Mouse (Mus musculus) stomach, embryonic 15.5 days (tissue): ENCODE measurements around the gene Creb3l2. TPM values are rescaled to one million over a fixed set of nuclear protein-coding genes. Genes with fewer than 3 reads are reported as not detected.

Experiments
- ATAC-seq: fragments of 200-750 bp; cut with Nextera tagmentation; 2 replicates; pipeline ENCODE4 v1.8.0; 2017; ENCODE audit warnings: low read depth, moderate number of reproducible peaks, moderate TSS enrichment; ENCODE audit not compliant: insufficient read depth, low FRiP score
- H3K27ac ChIP-seq: fragments of 300-500 bp; sonication (generic); 2 replicates; pipeline ENCODE4 v1.5.1; 2015; ENCODE audit warnings: mild to moderate bottlenecking, inconsistent platforms
- H3K27me3 ChIP-seq: fragments of 300-500 bp; sonication (generic); replicated peaks from 2 replicates; pipeline ENCODE4 v1.6.1; 2015; ENCODE audit warnings: inconsistent platforms
- H3K36me3 ChIP-seq: fragments of 300-500 bp; sonication (generic); 2 replicates; pipeline ENCODE4 v1.6.1; 2015; ENCODE audit warnings: inconsistent platforms
- H3K4me1 ChIP-seq: fragments of 300-500 bp; sonication (generic); 2 replicates; pipeline ENCODE4 v1.6.1; 2015; ENCODE audit warnings: inconsistent platforms
- H3K4me2 ChIP-seq: fragments of 300-500 bp; sonication (generic); 2 replicates; pipeline ENCODE4 v1.6.1; 2015; ENCODE audit warnings: mild to moderate bottlenecking, inconsistent platforms
- H3K4me3 ChIP-seq: fragments of 300-500 bp; sonication (generic); replicated peaks from 2 replicates; pipeline ENCODE4 v1.5.1; 2015; ENCODE audit warnings: inconsistent platforms
- H3K9ac ChIP-seq: fragments of 300-500 bp; sonication (generic); 2 replicates; pipeline ENCODE4 v1.6.1; 2015; ENCODE audit warnings: inconsistent platforms
- H3K9me3 ChIP-seq: fragments of 300-500 bp; sonication (generic); 2 replicates; pipeline ENCODE4 v1.6.1; 2016; ENCODE audit warnings: inconsistent platforms
- WGBS: fragments of 180-500 bp; shearing (Covaris S2); methylation state at CpG from one replicate; pipeline ENCODE4 v1.1.7; 2015; 5-methylcytosine and 5-hydroxymethylcytosine counted together
- polyA plus RNA-seq: library from polyadenylated mRNA; unstranded; fragments of >200 nt; fragmentation: Nextera tagmentation; extraction: Ambion mirVana; gene quantifications from 2 replicates; pipeline ENCODE4 v1.2.1, GENCODE M21; 2015

Gene Creb3l2
- polyA plus RNA-seq, 1 experiment from 2014 or later, result 18.1 TPM

DNA sequence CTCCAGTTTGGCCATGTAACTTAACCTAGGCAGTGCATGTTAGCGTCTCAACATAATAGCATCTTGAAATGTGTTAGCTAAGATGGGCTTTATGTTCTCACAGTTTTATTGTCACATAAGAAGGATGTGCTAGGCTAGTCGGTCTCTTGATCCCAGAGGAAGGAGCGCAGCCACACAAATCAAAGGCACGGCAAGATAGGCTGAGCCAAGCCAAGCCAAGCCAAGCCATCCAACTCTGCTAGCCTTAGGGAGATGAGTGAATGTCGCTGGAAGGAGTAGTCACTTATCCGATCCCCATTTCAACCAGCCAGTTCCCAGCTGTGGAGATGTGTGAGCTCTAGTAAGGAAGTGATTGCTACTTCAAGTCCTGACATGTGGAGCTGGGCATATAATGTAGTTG, 75.0 kb downstream of the Creb3l2 start:
- H3K9me3 ChIP-seq, result no peaks in the 10 kb centered on the region
- H3K36me3 ChIP-seq, result peaks cover 9% of the 10 kb centered on the region
- no peak overlapping the region for H3K9ac ChIP-seq
- WGBS, result 91% methylated on average over 6 of the region's 6 CpGs
- H3K27me3 ChIP-seq, result no peaks in the 10 kb centered on the region
- no peak for ATAC-seq
- H3K4me3 ChIP-seq, result no peak overlapping the region
- no peaks in the 10 kb centered on the region for H3K4me1 ChIP-seq
- no peak overlapping the region for H3K4me2 ChIP-seq
- no peak overlapping the region for H3K27ac ChIP-seq

DNA sequence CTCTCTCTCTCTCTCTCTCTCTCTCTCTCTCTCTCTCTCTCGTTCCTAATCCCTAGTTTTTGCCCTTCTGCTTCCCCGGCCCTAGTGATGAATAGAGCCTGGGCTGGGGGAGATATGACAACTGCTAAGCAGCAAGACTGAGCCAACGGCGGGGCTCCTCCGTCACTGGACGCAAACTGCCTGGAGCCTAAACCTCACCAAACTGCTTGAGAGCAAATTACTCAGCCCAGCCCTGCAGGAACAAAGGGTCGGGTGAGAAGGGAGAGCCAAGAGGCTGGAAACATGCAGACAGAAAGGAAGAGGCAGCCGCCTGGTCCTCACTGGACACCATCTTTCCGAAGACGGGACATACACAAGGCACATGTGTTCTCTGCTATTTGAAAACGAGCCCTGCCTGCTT, 76.8 kb downstream of the Creb3l2 start:
- Histone ChIP-seq H3K4me2 (no peak overlapping the region), H3K4me3 (no peak overlapping the region), H3K27ac (no peak overlapping the region), H3K4me1 (no peaks in the 10 kb centered on the region), H3K9me3 (no peaks in the 10 kb centered on the region), H3K9ac (no peak overlapping the region), H3K27me3 (no peaks in the 10 kb centered on the region), H3K36me3 (peaks cover 6% of the 10 kb centered on the region)
- WGBS, result 49% methylated on average over 10 of the region's 11 CpGs
- ATAC-seq, result no peak

DNA sequence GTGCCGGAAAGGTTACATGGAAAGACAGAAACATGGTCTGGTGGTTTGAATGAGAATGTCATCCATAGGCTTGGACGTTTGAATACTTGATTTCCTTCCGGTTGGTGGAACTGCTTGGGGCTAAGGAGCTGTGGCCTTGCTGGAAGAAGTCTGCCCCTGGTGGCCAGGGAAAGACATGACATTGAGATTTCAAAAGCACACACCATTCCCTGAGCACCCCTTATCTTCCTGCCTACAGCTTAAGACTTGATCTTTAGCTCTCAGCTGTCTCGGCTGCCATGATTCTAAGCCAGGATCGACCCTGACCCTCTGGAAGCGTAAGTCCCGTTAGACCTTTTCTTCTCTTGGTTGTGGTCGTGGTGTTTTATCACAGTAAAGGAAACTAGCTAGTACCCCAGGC, 77.6 kb downstream of the Creb3l2 start:
- Histone ChIP-seq H3K9ac (no peak overlapping the region), H3K27me3 (no peaks in the 10 kb centered on the region), H3K4me3 (no peak overlapping the region), H3K4me1 (no peaks in the 10 kb centered on the region), H3K27ac (no peak overlapping the region), H3K4me2 (no peak overlapping the region), H3K9me3 (no peaks in the 10 kb centered on the region), H3K36me3 (peaks cover 6% of the 10 kb centered on the region)
- no peak for ATAC-seq
- 95% methylated on average over 8 of the region's 8 CpGs for WGBS

DNA sequence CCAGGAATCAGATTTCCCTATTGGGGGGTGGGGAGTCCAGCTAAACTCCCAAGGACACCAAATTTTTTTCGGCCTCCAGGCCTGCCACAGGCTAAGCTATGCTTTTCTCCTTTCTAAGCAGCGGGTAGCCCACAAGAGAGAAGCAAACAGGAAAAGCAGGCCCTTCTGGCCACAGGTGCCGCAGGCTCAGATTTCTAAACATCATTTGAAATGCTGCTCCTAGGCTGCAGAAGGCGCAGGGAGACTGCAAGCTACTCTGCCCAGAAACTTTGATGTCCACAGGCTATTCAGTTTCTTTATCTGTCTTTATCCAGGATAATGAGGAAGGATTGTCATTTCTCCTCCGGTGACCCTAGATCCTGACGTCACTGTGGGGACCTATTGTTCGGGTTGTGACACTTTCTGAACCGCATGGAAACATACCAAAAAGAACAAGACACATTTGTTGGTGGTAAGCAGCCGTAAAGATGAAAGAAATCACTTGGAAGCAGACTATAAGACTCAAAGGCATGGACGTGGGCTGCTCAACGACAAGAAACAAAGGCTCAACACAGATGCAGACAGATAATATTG, 81.0 kb downstream of the Creb3l2 start:
- Histone ChIP-seq H3K9me3 (no peaks in the 10 kb centered on the region), H3K4me2 (no peak overlapping the region), H3K27me3 (no peaks in the 10 kb centered on the region), H3K36me3 (peaks cover 15% of the 10 kb centered on the region), H3K27ac (no peak overlapping the region), H3K4me1 (no peaks in the 10 kb centered on the region), H3K9ac (no peak overlapping the region), H3K4me3 (no peak overlapping the region)
- WGBS, result 37% methylated on average over 11 of the region's 11 CpGs
- ATAC-seq, result no peak

DNA sequence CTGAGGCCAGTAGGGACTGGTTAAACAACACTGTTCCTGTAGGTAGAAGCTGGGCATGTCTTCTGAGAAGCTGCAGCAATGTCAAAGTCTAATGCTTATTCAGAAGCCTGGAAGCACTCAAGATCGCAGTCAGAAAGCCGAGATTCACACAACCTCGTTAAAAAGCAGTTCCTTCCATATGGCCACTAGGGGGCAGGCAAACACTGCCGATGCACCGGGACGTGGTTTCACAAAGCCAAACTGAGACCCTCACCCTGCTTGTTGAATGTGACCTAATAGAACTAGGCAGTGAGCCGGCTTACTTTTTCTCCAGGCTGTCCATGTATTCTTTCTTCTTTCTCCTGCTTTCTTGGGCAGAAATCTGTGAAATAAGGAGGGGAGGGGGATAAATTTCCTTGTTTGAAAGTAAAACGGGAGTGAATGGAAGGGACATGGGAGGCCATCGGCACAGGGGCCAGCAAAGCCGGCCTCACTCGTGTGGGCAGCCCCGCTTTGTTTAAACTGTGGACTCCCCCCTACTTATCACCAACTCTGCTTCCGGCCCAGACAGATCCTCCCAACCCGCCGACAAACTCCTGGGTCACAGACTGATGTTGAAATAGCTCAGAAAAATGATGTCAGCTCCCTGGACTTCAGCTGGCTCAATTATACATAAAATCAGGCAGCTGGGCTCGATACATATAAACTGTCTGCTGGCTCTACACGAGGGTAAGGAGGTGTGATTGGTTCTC, 87.3 kb downstream of the Creb3l2 start:
- H3K4me2 ChIP-seq, result peak overlapping the region; percentile 34; the same call in 1 of the 2 replicates
- H3K9me3 ChIP-seq, result no peaks in the 10 kb centered on the region
- WGBS, result 11% methylated on average over 17 of the region's 17 CpGs
- H3K27me3 ChIP-seq, result no peaks in the 10 kb centered on the region
- peaks cover 24% of the 10 kb centered on the region for H3K36me3 ChIP-seq
- ATAC-seq, result peak; percentile 52
- no peak overlapping the region for H3K9ac ChIP-seq
- H3K4me3 ChIP-seq, result no peak overlapping the region
- H3K27ac ChIP-seq, result peak overlapping the region; percentile 91
- H3K4me1 ChIP-seq, result peaks cover 8% of the 10 kb centered on the region; the same call in 1 of the 2 replicates

DNA sequence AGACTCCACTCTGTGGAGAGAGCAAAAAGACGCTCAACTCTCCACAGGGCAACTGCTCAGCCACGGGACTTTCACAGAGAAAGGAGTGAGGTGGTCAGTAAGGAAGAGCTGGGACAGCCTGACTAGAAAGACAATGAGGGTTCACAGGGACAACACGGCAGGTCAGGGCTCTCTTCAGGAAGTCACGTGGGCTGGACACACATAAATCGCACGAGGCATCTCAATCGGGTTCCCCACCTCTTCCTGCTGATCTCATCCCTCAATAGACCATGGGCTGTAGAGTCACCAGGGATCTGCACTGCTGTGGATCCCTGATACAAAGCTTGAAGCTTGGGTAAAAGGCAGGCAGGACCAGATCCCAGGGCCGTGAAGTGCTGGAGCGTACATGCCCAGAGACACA, 88.3 kb downstream of the Creb3l2 start:
- H3K27me3 ChIP-seq, result no peaks in the 10 kb centered on the region
- H3K4me3 ChIP-seq, result no peak overlapping the region
- no peak overlapping the region for H3K9ac ChIP-seq
- 80% methylated on average over 9 of the region's 9 CpGs for WGBS
- peaks cover 24% of the 10 kb centered on the region for H3K36me3 ChIP-seq
- ATAC-seq, result no peak
- H3K9me3 ChIP-seq, result no peaks in the 10 kb centered on the region
- no peak overlapping the region for H3K4me2 ChIP-seq
- H3K27ac ChIP-seq, result no peak overlapping the region
- H3K4me1 ChIP-seq, result peaks cover 8% of the 10 kb centered on the region; the same call in 1 of the 2 replicates

DNA sequence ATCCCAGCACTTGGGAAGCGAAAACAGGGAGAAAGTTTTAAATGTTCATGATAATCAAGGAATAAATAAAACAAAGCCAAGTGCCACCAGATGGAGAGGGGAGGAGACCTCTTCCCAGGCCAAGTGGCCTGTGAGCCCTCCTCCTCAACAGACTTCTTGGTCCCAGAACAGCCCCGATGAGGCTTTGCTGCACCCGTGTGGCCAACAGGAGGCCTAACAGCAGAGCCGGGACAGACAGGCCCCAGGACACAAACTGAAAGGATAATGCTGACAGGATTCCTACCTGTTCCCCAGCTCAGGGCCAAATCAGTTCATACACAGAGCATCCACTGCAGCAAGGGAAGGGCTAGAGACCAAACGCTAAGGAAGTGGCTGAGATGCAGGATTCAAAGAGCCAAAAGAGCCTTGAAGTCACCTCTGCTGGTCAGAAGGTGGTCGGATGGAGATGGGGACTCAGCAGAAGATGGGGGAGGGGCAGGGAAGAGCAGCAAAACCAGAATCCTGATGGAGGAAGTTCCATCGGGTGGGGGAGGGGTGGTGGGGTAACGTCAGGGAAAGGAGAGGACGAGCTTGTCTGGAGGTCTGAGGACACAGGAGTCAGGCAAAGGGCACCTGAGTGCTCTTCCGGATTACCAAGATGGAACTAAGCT, 90.1 kb downstream of the Creb3l2 start:
- 34% methylated on average over 10 of the region's 10 CpGs for WGBS
- H3K4me3 ChIP-seq, result no peak overlapping the region
- no peak overlapping the region for H3K4me2 ChIP-seq
- no peaks in the 10 kb centered on the region for H3K9me3 ChIP-seq
- H3K4me1 ChIP-seq, result peaks cover 8% of the 10 kb centered on the region; the same call in 1 of the 2 replicates
- no peak overlapping the region for H3K9ac ChIP-seq
- no peak for ATAC-seq
- no peak overlapping the region for H3K27ac ChIP-seq
- H3K36me3 ChIP-seq, result peaks cover 33% of the 10 kb centered on the region
- H3K27me3 ChIP-seq, result no peaks in the 10 kb centered on the region

DNA sequence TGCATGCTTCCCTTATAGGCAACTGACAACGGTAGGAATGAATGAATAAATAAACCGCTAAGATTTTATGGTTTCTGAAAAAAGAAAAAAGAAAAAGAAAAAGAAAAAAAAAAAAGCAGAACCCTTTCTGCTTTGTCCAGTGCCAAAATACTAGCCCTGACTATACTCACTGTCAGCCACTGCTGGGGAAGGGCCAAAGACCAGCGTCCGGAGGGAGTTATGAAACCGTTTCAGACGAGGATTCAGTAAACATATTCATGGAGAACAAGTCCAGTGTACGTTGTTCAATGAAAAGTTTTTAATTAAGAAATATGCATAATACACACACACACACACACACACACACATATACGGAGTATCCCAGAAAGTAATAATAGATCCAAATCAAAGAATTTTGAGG, 91.6 kb downstream of the Creb3l2 start:
- no peak for ATAC-seq
- Histone ChIP-seq H3K27me3 (no peaks in the 10 kb centered on the region), H3K4me1 (peaks cover 4% of the 10 kb centered on the region; the same call in 1 of the 2 replicates), H3K4me2 (no peak overlapping the region), H3K4me3 (no peak overlapping the region), H3K9ac (no peak overlapping the region), H3K27ac (no peak overlapping the region), H3K36me3 (peaks cover 23% of the 10 kb centered on the region), H3K9me3 (no peaks in the 10 kb centered on the region)
- 77% methylated on average over 8 of the region's 8 CpGs for WGBS

DNA sequence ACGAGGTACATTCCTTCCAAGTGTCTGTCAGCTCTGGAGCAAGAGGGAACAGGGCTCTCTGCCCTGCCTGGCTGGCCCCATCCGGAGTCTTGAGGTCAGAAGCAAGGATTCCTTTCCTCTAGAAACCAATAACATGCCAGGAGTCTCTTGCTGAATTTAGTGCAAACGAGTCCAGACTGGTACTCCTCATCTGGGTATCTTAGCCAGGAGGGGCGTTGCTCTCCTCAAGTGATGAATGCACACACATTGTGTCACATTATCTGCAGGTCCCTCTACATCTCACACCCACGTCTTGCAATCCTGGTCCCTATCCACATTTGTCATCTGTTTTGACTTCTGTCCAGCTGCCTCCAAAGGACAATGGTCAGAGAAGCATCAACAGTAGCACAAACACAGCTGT, 94.3 kb downstream of the Creb3l2 start:
- H3K36me3 ChIP-seq, result peaks cover 13% of the 10 kb centered on the region
- ATAC-seq, result no peak
- 78% methylated on average over 5 of the region's 5 CpGs for WGBS

DNA sequence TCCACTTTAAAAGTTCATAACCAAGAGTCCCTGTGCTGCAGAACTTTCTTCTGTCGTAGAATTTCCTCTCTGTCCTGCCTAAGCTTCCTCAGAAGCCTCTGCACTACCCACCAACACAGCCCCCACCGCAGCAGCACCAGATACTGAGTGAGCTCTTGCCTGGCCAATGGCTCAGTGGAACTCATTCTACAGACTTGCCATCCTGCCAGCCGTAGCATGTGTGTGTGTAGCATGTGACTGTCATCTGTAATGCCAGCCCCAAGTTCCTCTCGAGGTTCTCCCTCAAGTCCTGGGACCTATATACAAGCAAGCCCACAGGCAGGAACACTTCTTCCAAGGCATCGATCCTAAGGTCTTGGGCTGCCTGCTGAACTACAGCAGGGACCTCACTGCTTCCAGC, 103.9 kb downstream of the Creb3l2 start:
- no peak for ATAC-seq
- peaks cover 8% of the 10 kb centered on the region for H3K36me3 ChIP-seq
- H3K4me2 ChIP-seq, result no peak overlapping the region
- no peak overlapping the region for H3K27ac ChIP-seq
- 82% methylated on average over 5 of the region's 5 CpGs for WGBS
- no peaks in the 10 kb centered on the region for H3K9me3 ChIP-seq
- H3K4me1 ChIP-seq, result no peaks in the 10 kb centered on the region
- H3K4me3 ChIP-seq, result no peak overlapping the region
- no peak overlapping the region for H3K9ac ChIP-seq
- no peaks in the 10 kb centered on the region for H3K27me3 ChIP-seq

More for the DNA sequence above, 94.3 kb downstream of the Creb3l2 start:
- H3K27me3 ChIP-seq, result no peaks in the 10 kb centered on the region
- H3K9me3 ChIP-seq, result no peaks in the 10 kb centered on the region
- H3K4me2 ChIP-seq, result no peak overlapping the region
- H3K4me1 ChIP-seq, result no peaks in the 10 kb centered on the region
- H3K27ac ChIP-seq, result no peak overlapping the region
- H3K4me3 ChIP-seq, result no peak overlapping the region
- no peak overlapping the region for H3K9ac ChIP-seq

DNA sequence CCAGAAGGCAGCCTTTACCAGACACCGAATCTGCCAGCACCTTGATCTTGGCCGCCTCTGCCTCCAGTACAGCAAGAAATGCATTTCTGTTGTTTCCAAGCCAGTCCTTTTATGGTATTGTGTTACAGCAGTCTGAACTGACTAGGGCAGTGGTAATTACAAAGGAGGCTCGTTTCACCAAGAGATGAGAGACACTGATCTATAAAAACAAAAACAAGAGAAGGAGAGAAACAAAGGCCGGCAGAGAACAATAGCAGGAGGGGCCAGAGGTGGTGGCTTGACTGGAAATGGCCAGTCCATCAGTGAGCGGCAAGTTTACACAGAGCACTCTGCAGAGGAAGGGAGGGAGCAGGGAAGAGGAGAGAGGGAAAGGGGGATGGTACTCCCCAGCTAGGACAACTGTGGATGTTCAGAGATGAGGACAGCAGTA, 105.1 kb downstream of the Creb3l2 start:
- Histone ChIP-seq H3K4me1 (peaks cover 3% of the 10 kb centered on the region; the same call in 1 of the 2 replicates), H3K9me3 (no peaks in the 10 kb centered on the region), H3K27me3 (no peaks in the 10 kb centered on the region), H3K4me2 (no peak overlapping the region), H3K4me3 (no peak overlapping the region), H3K9ac (no peak overlapping the region), H3K27ac (peak overlapping the region; percentile 37; the same call in 1 of the 2 replicates), H3K36me3 (peaks cover 12% of the 10 kb centered on the region)
- WGBS, result 30% methylated on average over 5 of the region's 5 CpGs
- no peak for ATAC-seq

DNA sequence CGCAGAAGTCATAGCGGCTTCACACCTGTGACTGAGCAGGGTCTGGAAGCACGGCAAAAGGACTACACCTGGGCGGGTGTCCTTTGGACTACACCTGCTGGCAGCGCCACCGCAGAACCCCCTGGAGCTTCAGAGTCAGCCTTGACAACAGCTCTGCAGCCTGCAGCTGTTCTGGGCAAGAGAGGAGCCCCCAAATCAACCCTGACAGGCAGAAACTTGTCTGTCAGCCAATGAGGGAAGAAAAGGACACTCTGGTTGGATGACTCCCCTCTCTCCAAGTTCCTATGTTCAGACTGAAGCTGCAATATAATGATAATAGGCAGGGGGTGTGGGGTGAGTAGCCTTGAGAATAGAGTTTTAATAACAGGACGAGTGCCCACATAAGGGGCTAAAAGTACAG, 105.6 kb downstream of the Creb3l2 start:
- Histone ChIP-seq H3K9ac (no peak overlapping the region), H3K9me3 (no peaks in the 10 kb centered on the region), H3K36me3 (peaks cover 14% of the 10 kb centered on the region), H3K27me3 (no peaks in the 10 kb centered on the region), H3K4me1 (peaks cover 3% of the 10 kb centered on the region; the same call in 1 of the 2 replicates), H3K4me3 (no peak overlapping the region), H3K27ac (peak overlapping the region; percentile 37; the same call in 1 of the 2 replicates), H3K4me2 (no peak overlapping the region)
- 72% methylated on average over 7 of the region's 7 CpGs for WGBS
- no peak for ATAC-seq
